Mouse (Mus musculus): ENCODE results near the gene Lrmda.

DNA sequence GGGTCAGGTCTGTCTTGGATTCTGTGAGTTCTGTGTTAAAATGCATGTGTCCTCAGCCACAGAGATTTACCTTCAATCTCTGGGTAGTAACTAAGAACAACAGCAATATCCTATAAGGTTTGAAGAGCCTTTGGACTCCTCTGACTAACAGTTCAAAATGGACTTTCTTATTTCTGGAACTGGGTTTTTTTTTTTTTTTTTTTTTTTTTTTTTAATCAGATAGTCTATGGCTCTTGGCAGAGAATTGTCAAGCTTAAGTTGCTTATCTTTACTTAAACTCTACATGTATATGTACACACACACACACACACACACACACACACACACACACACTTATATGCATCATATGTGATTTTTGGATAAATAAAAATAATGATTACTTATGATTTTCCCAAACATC is 723.0 kb downstream of the Lrmda start:
- TF ChIP-seq POLR2A (IDR thresholded peaks at IDR 0.05; ENCODE audit: extremely low read depth, insufficient read depth, low read length), result no peak
- TF ChIP-seq CTCF (IDR thresholded peaks at IDR 0.05; ENCODE audit: extremely low read depth, insufficient read depth, low read length), result no peak
